Mouse (Mus musculus): Measurements from ENCODE around the gene Dpy19l1. TPM values are rescaled to one million over a fixed set of nuclear protein-coding genes. Genes with fewer than 3 reads are reported as not detected.

Gene Dpy19l1
- polyA plus RNA-seq (2015; fragmentation: Nextera tagmentation; extraction: Ambion mirVana): 11.7 and 15.0 TPM in 2 replicates

GRCm38 (mm10) chr9:24503067-24503857 is at the start of gene Dpy19l1:
TSS of gene Dpy19l1 (minus strand) at chr9:24503140.
- under 1% methylated on average over 75 of the region's 99 CpGs for WGBS
- Histone ChIP-seq H3K9me3 (no peaks in the 10 kb centered on the region), H3K4me2 (peak within 1 kb of the TSS; percentile 60), H3K4me3 (peak within 1 kb of the TSS; percentile 78), H3K27ac (peak within 1 kb of the TSS; percentile 90), H3K27me3 (no peaks in the 10 kb centered on the region), H3K36me3 (no peaks in the 10 kb centered on the region; the same call in 1 of the 2 replicates), H3K4me1 (peaks cover 22% of the 10 kb centered on the region), H3K9ac (peak within 1 kb of the TSS; percentile 83)
- ATAC-seq (ENCODE audit: insufficient number of reproducible peaks, insufficient read depth, low FRiP score, low TSS enrichment, low read depth): peak; percentile 92

- Histone ChIP-seq H3K4me3 (no peak overlapping the region), H3K9me3 (no peaks in the 10 kb centered on the region), H3K9ac (no peak overlapping the region), H3K36me3 (no peaks in the 10 kb centered on the region), H3K4me2 (no peak overlapping the region), H3K4me1 (no peaks in the 10 kb centered on the region), H3K27ac (no peak overlapping the region), H3K27me3 (no peaks in the 10 kb centered on the region)
- WGBS: 41% methylated on average over 2 of the region's 2 CpGs
- no peak for ATAC-seq (ENCODE audit: insufficient number of reproducible peaks, insufficient read depth, low FRiP score, low TSS enrichment, low read depth)
Observed at GRCm38 (mm10) chr9:24538159-24538558, 35.2 kb upstream of the Dpy19l1 start.

- no peak overlapping the region for H3K27ac ChIP-seq
- H3K4me3 ChIP-seq: no peak overlapping the region
- no peaks in the 10 kb centered on the region for H3K27me3 ChIP-seq
- H3K9me3 ChIP-seq: no peaks in the 10 kb centered on the region
- no peaks in the 10 kb centered on the region for H3K36me3 ChIP-seq
- no peak overlapping the region for H3K9ac ChIP-seq
- no peak overlapping the region for H3K4me2 ChIP-seq
- no peak for ATAC-seq (ENCODE audit: insufficient number of reproducible peaks, insufficient read depth, low FRiP score, low TSS enrichment, low read depth)
- H3K4me1 ChIP-seq: no peaks in the 10 kb centered on the region
- WGBS: 56% methylated on average over 10 of the region's 10 CpGs
Observed at GRCm38 (mm10) chr9:24516575-24517139, 13.7 kb upstream of the Dpy19l1 start.

- H3K9ac ChIP-seq: no peak overlapping the region
- no peak overlapping the region for H3K4me3 ChIP-seq
- ATAC-seq (ENCODE audit: insufficient number of reproducible peaks, insufficient read depth, low FRiP score, low TSS enrichment, low read depth): no peak
- no peaks in the 10 kb centered on the region for H3K27me3 ChIP-seq
- no peak overlapping the region for H3K4me2 ChIP-seq
- 59% methylated on average over 5 of the region's 5 CpGs for WGBS
- H3K4me1 ChIP-seq: no peaks in the 10 kb centered on the region
- H3K9me3 ChIP-seq: no peaks in the 10 kb centered on the region
- no peaks in the 10 kb centered on the region for H3K36me3 ChIP-seq
- no peak overlapping the region for H3K27ac ChIP-seq
Observed at GRCm38 (mm10) chr9:24514078-24514469, 11.1 kb upstream of the Dpy19l1 start.

GRCm38 (mm10) chr9:24513290-24514077 is 10.5 kb upstream of the Dpy19l1 start:
- 73% methylated on average over 9 of the region's 9 CpGs for WGBS

GRCm38 (mm10) chr9:24512121-24512539 is 9.2 kb upstream of the Dpy19l1 start:
- Histone ChIP-seq H3K4me1 (no peaks in the 10 kb centered on the region), H3K27me3 (no peaks in the 10 kb centered on the region), H3K9ac (no peak overlapping the region), H3K36me3 (no peaks in the 10 kb centered on the region), H3K9me3 (no peaks in the 10 kb centered on the region), H3K4me3 (no peak overlapping the region), H3K4me2 (no peak overlapping the region), H3K27ac (no peak overlapping the region)
- WGBS: 90% methylated on average over 5 of the region's 5 CpGs
- no peak for ATAC-seq (ENCODE audit: insufficient number of reproducible peaks, insufficient read depth, low FRiP score, low TSS enrichment, low read depth)

More at GRCm38 (mm10) chr9:24513290-24514077, 10.5 kb upstream of the Dpy19l1 start:
- no peaks in the 10 kb centered on the region for H3K36me3 ChIP-seq
- H3K9me3 ChIP-seq: no peaks in the 10 kb centered on the region
- H3K27ac ChIP-seq: no peak overlapping the region
- no peak overlapping the region for H3K9ac ChIP-seq
- no peak overlapping the region for H3K4me3 ChIP-seq
- no peak for ATAC-seq (ENCODE audit: insufficient number of reproducible peaks, insufficient read depth, low FRiP score, low TSS enrichment, low read depth)
- no peaks in the 10 kb centered on the region for H3K4me1 ChIP-seq
- H3K27me3 ChIP-seq: no peaks in the 10 kb centered on the region
- H3K4me2 ChIP-seq: no peak overlapping the region

- ATAC-seq (ENCODE audit: insufficient number of reproducible peaks, insufficient read depth, low FRiP score, low TSS enrichment, low read depth): no peak
- Histone ChIP-seq H3K4me1 (no peaks in the 10 kb centered on the region), H3K9me3 (no peaks in the 10 kb centered on the region), H3K9ac (no peak overlapping the region), H3K4me2 (no peak overlapping the region), H3K4me3 (no peak overlapping the region), H3K27ac (no peak overlapping the region), H3K36me3 (no peaks in the 10 kb centered on the region), H3K27me3 (no peaks in the 10 kb centered on the region)
- 79% methylated on average over 4 of the region's 4 CpGs for WGBS
Observed at GRCm38 (mm10) chr9:24511371-24512120, 8.6 kb upstream of the Dpy19l1 start.

GRCm38 (mm10) chr9:24508880-24509279 is 5.9 kb upstream of the Dpy19l1 start:
- H3K4me1 ChIP-seq: no peaks in the 10 kb centered on the region
- H3K36me3 ChIP-seq: no peaks in the 10 kb centered on the region
- no peak overlapping the region for H3K4me2 ChIP-seq
- H3K9me3 ChIP-seq: no peaks in the 10 kb centered on the region
- H3K9ac ChIP-seq: no peak overlapping the region
- H3K27me3 ChIP-seq: no peaks in the 10 kb centered on the region
- no peak overlapping the region for H3K27ac ChIP-seq
- WGBS: 79% methylated on average over 4 of the region's 4 CpGs
- ATAC-seq (ENCODE audit: insufficient number of reproducible peaks, insufficient read depth, low FRiP score, low TSS enrichment, low read depth): no peak
- H3K4me3 ChIP-seq: no peak overlapping the region

- no peaks in the 10 kb centered on the region for H3K9me3 ChIP-seq
- no peak overlapping the region for H3K9ac ChIP-seq
- no peaks in the 10 kb centered on the region for H3K27me3 ChIP-seq
- H3K27ac ChIP-seq: no peak overlapping the region
- H3K4me1 ChIP-seq: peaks cover 7% of the 10 kb centered on the region
- H3K4me3 ChIP-seq: no peak overlapping the region
- H3K36me3 ChIP-seq: no peaks in the 10 kb centered on the region
- ATAC-seq (ENCODE audit: insufficient number of reproducible peaks, insufficient read depth, low FRiP score, low TSS enrichment, low read depth): no peak
- H3K4me2 ChIP-seq: no peak overlapping the region
Observed at GRCm38 (mm10) chr9:24506510-24506909, 3.6 kb upstream of the Dpy19l1 start.

- WGBS: 63% methylated on average over 5 of the region's 5 CpGs
- no peaks in the 10 kb centered on the region for H3K9me3 ChIP-seq
- H3K4me3 ChIP-seq: no peak overlapping the region
- no peak for ATAC-seq (ENCODE audit: insufficient number of reproducible peaks, insufficient read depth, low FRiP score, low TSS enrichment, low read depth)
- no peaks in the 10 kb centered on the region for H3K27me3 ChIP-seq
- no peaks in the 10 kb centered on the region for H3K36me3 ChIP-seq
- H3K27ac ChIP-seq: no peak overlapping the region
- H3K9ac ChIP-seq: no peak overlapping the region
- no peak overlapping the region for H3K4me2 ChIP-seq
- peaks cover 15% of the 10 kb centered on the region for H3K4me1 ChIP-seq
Observed at GRCm38 (mm10) chr9:24505017-24505763, 2.2 kb upstream of the Dpy19l1 start.

- Histone ChIP-seq H3K9ac (no peak overlapping the region), H3K4me1 (peaks cover 22% of the 10 kb centered on the region), H3K4me3 (no peak overlapping the region), H3K27ac (no peak overlapping the region), H3K36me3 (no peaks in the 10 kb centered on the region), H3K27me3 (no peaks in the 10 kb centered on the region), H3K9me3 (no peaks in the 10 kb centered on the region), H3K4me2 (no peak overlapping the region)
- 64% methylated on average over 2 of the region's 2 CpGs for WGBS
- ATAC-seq (ENCODE audit: insufficient number of reproducible peaks, insufficient read depth, low FRiP score, low TSS enrichment, low read depth): no peak
Observed at GRCm38 (mm10) chr9:24504381-24504780, 1.4 kb upstream of the Dpy19l1 start.

Measured in embryonic facial prominence, embryonic 13.5 days (tissue).